In genomic region chr13:98551471-98552020, GRCm38 (mm10) we compare ENCODE assay signal across 35 mouse cellular contexts. TPM values are rescaled to one million over a fixed set of nuclear protein-coding genes. Genes with fewer than 3 reads are reported as not detected.
DNase-seq lines count a peak whose midpoint lies in the region; ATAC-seq lines count a peak whose summit lies in the region.
"Had no signal": no experiment of that assay in that cellular context is flagged by ENCODE, and none has a peak within 500 bp of the region (broad histone marks: within the 10 kb centered on the region; RNA-seq: fewer than 3 reads in every experiment).

No protein-coding gene starts in this region.

- H3K9me3 ChIP-seq in embryonic facial prominence, embryonic 11.5 days (replicated peaks; ENCODE audit: control insufficient read depth, low read length): no peaks in the 10 kb centered on the region
- no peaks in the 10 kb centered on the region for H3K9me3 ChIP-seq in kidney, embryonic 15.5 days (replicated peaks)
- H3K9me3 ChIP-seq: embryonic facial prominence, embryonic 15.5 days; forebrain, embryonic 10.5 days; forebrain, embryonic 13.5 days; G1E; heart, embryonic 12.5 days; heart, embryonic 15.5 days had no signal

- no peak for ATAC-seq in embryonic facial prominence, embryonic 11.5 days (replicated peaks; ENCODE audit: insufficient number of reproducible peaks, low FRiP score, low TSS enrichment, low read depth)
- no peak for ATAC-seq in frontal cortex, adult (ENCODE audit: low TSS enrichment)
- ATAC-seq in kidney, embryonic 15.5 days (replicated peaks; ENCODE audit: low FRiP score): no peak
- ATAC-seq: forebrain, embryonic 13.5 days; forebrain, embryonic 16.5 days; hindbrain, postnatal 0 days; inflammation-experienced regulatory T-cells, adult 6 months; intestine, embryonic 16.5 days; Patski had no signal

- no peaks in the 10 kb centered on the region for H3K27me3 ChIP-seq in embryonic facial prominence, embryonic 11.5 days (ENCODE audit: control insufficient read depth, insufficient read depth, low read length)
- peaks cover 12% of the 10 kb centered on the region; the same call in 1 of the 2 replicates for H3K27me3 ChIP-seq in kidney, embryonic 15.5 days
- H3K27me3 ChIP-seq: CH12.LX, Patski had no signal

- WGBS in embryonic facial prominence, embryonic 11.5 days: 56% methylated on average over 13 of the region's 13 CpGs
- WGBS in kidney, embryonic 15.5 days: 78% methylated on average over 13 of the region's 13 CpGs

- intact Hi-C loops in heart, postnatal 14 days (cut with DNase I): no loop called here

- no peak overlapping the region for H3K4me3 ChIP-seq in embryonic facial prominence, embryonic 11.5 days (ENCODE audit: low read depth, low read length)
- no peak overlapping the region for H3K4me3 ChIP-seq in kidney, embryonic 15.5 days (replicated peaks)
- H3K4me3 ChIP-seq: embryonic facial prominence, embryonic 15.5 days; erythroblast, embryonic 14.5 days; forebrain, embryonic 10.5 days; forebrain, embryonic 13.5 days; gastrocnemius, adult 2 months; heart, adult 2 months; heart, embryonic 12.5 days; heart, embryonic 15.5 days had no signal

- H3K4me1 ChIP-seq in embryonic facial prominence, embryonic 11.5 days (ENCODE audit: control insufficient read depth, insufficient read depth, low read length): no peaks in the 10 kb centered on the region
- H3K4me1 ChIP-seq in kidney, embryonic 15.5 days: peaks cover 8% of the 10 kb centered on the region
- H3K4me1 ChIP-seq: forebrain, embryonic 13.5 days; heart, embryonic 12.5 days; heart, embryonic 15.5 days had no signal

- no peaks in the 10 kb centered on the region for H3K36me3 ChIP-seq in embryonic facial prominence, embryonic 11.5 days (replicated peaks; ENCODE audit: control insufficient read depth, insufficient read depth, low read depth, low read length)
- H3K36me3 ChIP-seq in kidney, embryonic 15.5 days: no peaks in the 10 kb centered on the region
- H3K36me3 ChIP-seq: embryonic facial prominence, embryonic 15.5 days; forebrain, embryonic 10.5 days; G1E; heart, embryonic 12.5 days; heart, embryonic 15.5 days had no signal

- no peak overlapping the region for H3K9ac ChIP-seq in embryonic facial prominence, embryonic 11.5 days (replicated peaks; ENCODE audit: low read length)
- no peak overlapping the region for H3K9ac ChIP-seq in kidney, embryonic 15.5 days
- H3K9ac ChIP-seq: embryonic facial prominence, embryonic 15.5 days; forebrain, embryonic 13.5 days; heart, embryonic 12.5 days; heart, embryonic 15.5 days; hindbrain, embryonic 14.5 days had no signal

- H3K4me2 ChIP-seq in embryonic facial prominence, embryonic 11.5 days (ENCODE audit: low read depth, low read length): no peak overlapping the region
- no peak overlapping the region for H3K4me2 ChIP-seq in kidney, embryonic 15.5 days
- H3K4me2 ChIP-seq: embryonic facial prominence, embryonic 15.5 days; forebrain, embryonic 13.5 days; heart, embryonic 12.5 days; heart, embryonic 15.5 days; hindbrain, embryonic 14.5 days had no signal

- peak; percentile 51 for DNase-seq in heart, adult 11 months
- DNase-seq in heart, postnatal 14 days: no peak
- peak; percentile 61 for DNase-seq in Muller cell, postnatal 12 days (ENCODE audit: inconsistent ontology term)
- DNase-seq in embryonic facial prominence, embryonic 11.5 days (ENCODE audit: low spot score): peak; percentile 66
- peak; percentile 69 for DNase-seq in fibroblast of lung, adult 2 months (ENCODE audit: low read depth)
- DNase-seq in lung, postnatal 4 days: no peak
- DNase-seq: adrenal gland, postnatal 10 days; adrenal gland, postnatal 36 days; B cell, adult 2 months; cerebellum, adult 2 months; cerebellum, adult 9-11 months; cerebellum, postnatal 25 days; gastrocnemius, adult 2 months; gastrocnemius, postnatal 14 days; heart, adult 2 months; heart, postnatal 10 days; heart, postnatal 4 days; kidney, adult 18-20 months had no signal

- H3K27ac ChIP-seq in embryonic facial prominence, embryonic 11.5 days (replicated peaks; ENCODE audit: low read depth, low read length): no peak overlapping the region
- H3K27ac ChIP-seq in kidney, embryonic 15.5 days: no peak overlapping the region
- H3K27ac ChIP-seq: embryonic facial prominence, embryonic 15.5 days; forebrain, embryonic 10.5 days; forebrain, embryonic 13.5 days; gastrocnemius, adult 2 months; heart, adult 2 months; heart, embryonic 15.5 days; hindbrain, embryonic 14.5 days; hindbrain, postnatal 0 days had no signal

RNA-seq across cellular contexts. Expression of gene Gm10320, which starts 59.7 kb away (rescaled TPM):
- total RNA-seq in heart, postnatal 14 days (2021): not detected
- polyA plus RNA-seq in embryonic facial prominence, embryonic 11.5 days (2014; fragmentation: Nextera tagmentation; extraction: Ambion mirVana): 1.2 and 1.5 TPM in 2 replicates
- 1.1 and 2.6 TPM in 2 replicates for polyA plus RNA-seq in kidney, embryonic 15.5 days (2015; fragmentation: Nextera tagmentation; extraction: Ambion mirVana)
- total RNA-seq: adrenal gland, adult 18-20 months; gastrocnemius, adult 2 months; gastrocnemius, postnatal 14 days; heart, adult 2 months; heart, postnatal 10 days; heart, postnatal 4 days had no signal

Comparison
In these comparisons a context has a peak if more than half of its experiments do, and no peak if none do; other contexts are left out.
1. DNase-seq: peak in heart, adult 11 months (single experiment), Muller cell, postnatal 12 days (single experiment), embryonic facial prominence, embryonic 11.5 days (single experiment) and fibroblast of lung, adult 2 months (single experiment); none in heart, postnatal 14 days (0 of 2) and lung, postnatal 4 days (0 of 2).